Mouse (Mus musculus): ENCODE measurements around the gene Phf10.
"Not testable (repeated sequence)": the region's sequence is repeated elsewhere in the genome, so short reads cannot be mapped to it uniquely, and the experiment has no call there.

Gene Phf10

GRCm38 (mm10) chr17:14943009-14943728 is 17.9 kb downstream of the Phf10 start, which contains the start of the genes Wdr27 and 1600012H06Rik:
Gene Wdr27, minus strand, starts transcription at chr17:14943158.
Gene 1600012H06Rik, plus strand, starts transcription at chr17:14943184.
- DNase-seq (ENCODE audit: low spot score in 2 of 2), result peak; percentile 98 to 100

- DNase-seq (ENCODE audit: low spot score in 2 of 2), result not testable (repeated sequence)
Measured at GRCm38 (mm10) chr17:14942181-14942580, 18.9 kb downstream of the Phf10 start.

GRCm38 (mm10) chr17:14935841-14936605 is 25.1 kb downstream of the Phf10 start:
- DNase-seq (ENCODE audit: low spot score in 2 of 2), result no peak

GRCm38 (mm10) chr17:14935280-14935679 is 25.8 kb downstream of the Phf10 start:
- DNase-seq (ENCODE audit: low spot score in 2 of 2), result not testable (repeated sequence)

- DNase-seq (ENCODE audit: low spot score in 2 of 2), result no peak
Measured at GRCm38 (mm10) chr17:14931469-14931868, 29.6 kb downstream of the Phf10 start.

GRCm38 (mm10) chr17:14930697-14931096 is 30.4 kb downstream of the Phf10 start:
- no peak for DNase-seq (ENCODE audit: low spot score in 2 of 2)

GRCm38 (mm10) chr17:14928631-14929030 is 32.4 kb downstream of the Phf10 start:
- no peak for DNase-seq (ENCODE audit: low spot score in 2 of 2)

- DNase-seq (ENCODE audit: low spot score in 2 of 2), result no peak
Measured at GRCm38 (mm10) chr17:14927644-14928218, 33.3 kb downstream of the Phf10 start.

- no peak for DNase-seq (ENCODE audit: low spot score in 2 of 2)
Measured at GRCm38 (mm10) chr17:14921582-14921981, 39.5 kb downstream of the Phf10 start.

- DNase-seq (ENCODE audit: low spot score in 2 of 2), result no peak
Measured at GRCm38 (mm10) chr17:14917866-14918265, 43.2 kb downstream of the Phf10 start.

- no peak for DNase-seq (ENCODE audit: low spot score in 2 of 2)
Measured at GRCm38 (mm10) chr17:14914401-14914800, 46.7 kb downstream of the Phf10 start.

- no peak for DNase-seq (ENCODE audit: low spot score in 2 of 2)
Measured at GRCm38 (mm10) chr17:14912981-14913380, 48.1 kb downstream of the Phf10 start.

- no peak for DNase-seq (ENCODE audit: low spot score in 2 of 2)
Measured at GRCm38 (mm10) chr17:14912420-14912819, 48.7 kb downstream of the Phf10 start.

- DNase-seq (ENCODE audit: low spot score in 2 of 2), result no peak
Measured at GRCm38 (mm10) chr17:14910771-14911170, 50.3 kb downstream of the Phf10 start.

- DNase-seq (ENCODE audit: low spot score in 2 of 2), result no peak
Measured at GRCm38 (mm10) chr17:14909331-14909730, 51.7 kb downstream of the Phf10 start.

GRCm38 (mm10) chr17:14907136-14907535 is 53.9 kb downstream of the Phf10 start:
- no peak for DNase-seq (ENCODE audit: low spot score in 2 of 2)

GRCm38 (mm10) chr17:14906611-14907010 is 54.5 kb downstream of the Phf10 start:
- no peak for DNase-seq (ENCODE audit: low spot score in 2 of 2)

GRCm38 (mm10) chr17:14904637-14905265 is 56.3 kb downstream of the Phf10 start:
- DNase-seq (ENCODE audit: low spot score in 2 of 2), result peak; percentile 48 to 71

GRCm38 (mm10) chr17:14904206-14904605 is 56.9 kb downstream of the Phf10 start:
- DNase-seq (ENCODE audit: low spot score in 2 of 2), result no peak

GRCm38 (mm10) chr17:14903212-14903611 is 57.9 kb downstream of the Phf10 start:
- no peak for DNase-seq (ENCODE audit: low spot score in 2 of 2)

GRCm38 (mm10) chr17:14898972-14899371 is 62.1 kb downstream of the Phf10 start:
- no peak for DNase-seq (ENCODE audit: low spot score in 2 of 2)

GRCm38 (mm10) chr17:14895058-14895457 is 66.0 kb downstream of the Phf10 start:
- DNase-seq (ENCODE audit: low spot score in 2 of 2), result not testable (repeated sequence)
